Mouse (Mus musculus) kidney, adult 2 months (tissue): Measurements from ENCODE around the gene Ilvbl. TPM values are rescaled to one million over a fixed set of nuclear protein-coding genes. Genes with fewer than 3 reads are reported as not detected.

Experiments
- DNase-seq: peaks from one replicate; pipeline ENCODE4 v3.0.0; 2021
- H3K27ac ChIP-seq: fragments of 200-500 bp; 2 replicates; pipeline ENCODE4 v1.5.1; 2012; ENCODE audit warnings: low read depth, low read length, control low read depth, inconsistent platforms; ENCODE audit not compliant: insufficient read depth
- H3K27me3 ChIP-seq: fragments of 200-500 bp; replicated peaks from 2 replicates; pipeline ENCODE4 v1.6.1; 2012; ENCODE audit warnings: mild to moderate bottlenecking, moderate library complexity, low read length, inconsistent platforms; ENCODE audit not compliant: control insufficient read depth, insufficient read depth
- H3K36me3 ChIP-seq: fragments of 200-500 bp; 2 replicates; pipeline ENCODE4 v1.6.1; 2012; ENCODE audit warnings: mild to moderate bottlenecking, moderate library complexity, low read length, inconsistent platforms; ENCODE audit not compliant: control insufficient read depth, insufficient read depth
- H3K4me1 ChIP-seq: fragments of 200-500 bp; 2 replicates; pipeline ENCODE4 v1.6.1; 2011; ENCODE audit warnings: low read length; ENCODE audit not compliant: control insufficient read depth, insufficient read depth
- H3K4me3 ChIP-seq: fragments of 200-500 bp; 2 replicates; pipeline ENCODE4 v1.5.1; 2011; ENCODE audit warnings: mild to moderate bottlenecking, low read depth, low read length, control low read depth; ENCODE audit not compliant: insufficient read depth
- CTCF ChIP-seq: fragments of 200-500 bp; conservative IDR thresholded peaks from 2 replicates; pipeline ENCODE4 v1.5.1; 2011; ENCODE audit warnings: low read depth, mild to moderate bottlenecking, control low read depth, low read length, moderate library complexity, mixed read lengths; ENCODE audit not compliant: insufficient read depth, insufficient read length
- POLR2A ChIP-seq: fragments of 200-500 bp; IDR thresholded peaks from one replicate; pipeline ENCODE4 v1.6.1; 2011; ENCODE audit warnings: low read depth, low read length, control low read depth
- WGBS: fragments of 180-500 bp; shearing (Covaris S2); methylation state at CpG from one replicate; pipeline ENCODE4 v1.1.7; 2018; 5-methylcytosine and 5-hydroxymethylcytosine counted together
- polyA plus RNA-seq: library from polyadenylated mRNA; depleted of rRNA; stranded (reverse); fragments of >200 nt; gene quantifications from 2 replicates; pipeline ENCODE4 v1.2.3, GENCODE M21; 2012

Gene Ilvbl
- polyA plus RNA-seq, 1 experiment: 60.6 TPM

GRCm38 (mm10) chr10:78590744-78591143 is 16.6 kb downstream of the Ilvbl start:
- peak; percentile 44 for DNase-seq
- no peaks in the 10 kb centered on the region for H3K27me3 ChIP-seq
- H3K4me3 ChIP-seq: peak overlapping the region; percentile 94
- no peak for TF ChIP-seq POLR2A
- no peak for TF ChIP-seq CTCF
- 18% methylated on average over 9 of the region's 9 CpGs for WGBS
- peaks cover 2% of the 10 kb centered on the region; the same call in 1 of the 2 replicates for H3K36me3 ChIP-seq
- H3K27ac ChIP-seq: peak overlapping the region; percentile 90
- H3K4me1 ChIP-seq: peaks cover 8% of the 10 kb centered on the region; the same call in 1 of the 2 replicates

GRCm38 (mm10) chr10:78591406-78592328 is 17.5 kb downstream of the Ilvbl start, which contains the start of gene Syde1:
TSS of gene Syde1 (minus strand) at chr10:78591964.
- Histone ChIP-seq H3K36me3 (no peaks in the 10 kb centered on the region; the same call in 1 of the 2 replicates), H3K27me3 (no peaks in the 10 kb centered on the region), H3K4me3 (peak within 1 kb of the TSS; percentile 94), H3K27ac (peak within 1 kb of the TSS; percentile 90), H3K4me1 (peaks cover 8% of the 10 kb centered on the region; the same call in 1 of the 2 replicates)
- DNase-seq: peak; percentile 77
- WGBS: 3% methylated on average over 47 of the region's 54 CpGs
- TF ChIP-seq CTCF (no peak), POLR2A (no peak)

- no peak overlapping the region for H3K27ac ChIP-seq
- no peak for DNase-seq
- H3K27me3 ChIP-seq: no peaks in the 10 kb centered on the region
- H3K4me3 ChIP-seq: no peak overlapping the region
- no peak for TF ChIP-seq CTCF
- TF ChIP-seq POLR2A: no peak
- 82% methylated on average over 4 of the region's 4 CpGs for WGBS
- H3K36me3 ChIP-seq: no peaks in the 10 kb centered on the region; the same call in 1 of the 2 replicates
- H3K4me1 ChIP-seq: peaks cover 8% of the 10 kb centered on the region; the same call in 1 of the 2 replicates
Measured at GRCm38 (mm10) chr10:78592856-78593379, 18.8 kb downstream of the Ilvbl start.

- peak; percentile 85 for DNase-seq
- Histone ChIP-seq H3K4me1 (peaks cover 8% of the 10 kb centered on the region; the same call in 1 of the 2 replicates), H3K27me3 (no peaks in the 10 kb centered on the region), H3K36me3 (no peaks in the 10 kb centered on the region), H3K27ac (no peak overlapping the region), H3K4me3 (no peak overlapping the region)
- TF ChIP-seq POLR2A (no peak), CTCF (no peak)
- WGBS: 50% methylated on average over 5 of the region's 5 CpGs
Measured at GRCm38 (mm10) chr10:78593736-78594135, 19.6 kb downstream of the Ilvbl start.

- Histone ChIP-seq H3K27me3 (no peaks in the 10 kb centered on the region), H3K27ac (no peak overlapping the region), H3K36me3 (no peaks in the 10 kb centered on the region), H3K4me1 (peaks cover 8% of the 10 kb centered on the region; the same call in 1 of the 2 replicates), H3K4me3 (no peak overlapping the region)
- TF ChIP-seq CTCF (no peak), POLR2A (no peak)
- 53% methylated on average over 6 of the region's 6 CpGs for WGBS
- no peak for DNase-seq
Measured at GRCm38 (mm10) chr10:78594157-78594556, 20.0 kb downstream of the Ilvbl start.

GRCm38 (mm10) chr10:78594566-78594965 is 20.4 kb downstream of the Ilvbl start:
- peaks cover 8% of the 10 kb centered on the region; the same call in 1 of the 2 replicates for H3K4me1 ChIP-seq
- DNase-seq: no peak
- no peaks in the 10 kb centered on the region for H3K27me3 ChIP-seq
- no peak for TF ChIP-seq POLR2A
- TF ChIP-seq CTCF: no peak
- H3K36me3 ChIP-seq: no peaks in the 10 kb centered on the region
- H3K27ac ChIP-seq: no peak overlapping the region
- no peak overlapping the region for H3K4me3 ChIP-seq

- TF ChIP-seq CTCF (no peak), POLR2A (no peak)
- H3K27ac ChIP-seq: no peak overlapping the region
- H3K4me1 ChIP-seq: no peaks in the 10 kb centered on the region
- no peaks in the 10 kb centered on the region for H3K36me3 ChIP-seq
- no peak for DNase-seq
- WGBS: 83% methylated on average over 5 of the region's 5 CpGs
- H3K4me3 ChIP-seq: no peak overlapping the region
- no peaks in the 10 kb centered on the region for H3K27me3 ChIP-seq
Measured at GRCm38 (mm10) chr10:78599865-78600264, 25.7 kb downstream of the Ilvbl start.
